Mouse (Mus musculus) left cerebral cortex, postnatal 14 days (tissue): ENCODE measurements at regions not wholly inside any gene's neighbourhood (a gene's known extent, or its start where the extent isn't known, plus 50 kb on each side); places are given as distances from the start of the nearest gene placed in this dataset.

Source experiments
- DNase-seq, 2 experiments: peaks; one replicate each; pipeline ENCODE4 v3.0.0; 2021 to 2022; ENCODE audit warnings: low spot score in 2 of 2, mixed read lengths in 1 of 2
- intact Hi-C: fragments of 180-260 bp; cut with DNase I; formaldehyde crosslinking; loops from one replicate; pipeline ENCODE4 v1.15.1; 2025

DNA sequence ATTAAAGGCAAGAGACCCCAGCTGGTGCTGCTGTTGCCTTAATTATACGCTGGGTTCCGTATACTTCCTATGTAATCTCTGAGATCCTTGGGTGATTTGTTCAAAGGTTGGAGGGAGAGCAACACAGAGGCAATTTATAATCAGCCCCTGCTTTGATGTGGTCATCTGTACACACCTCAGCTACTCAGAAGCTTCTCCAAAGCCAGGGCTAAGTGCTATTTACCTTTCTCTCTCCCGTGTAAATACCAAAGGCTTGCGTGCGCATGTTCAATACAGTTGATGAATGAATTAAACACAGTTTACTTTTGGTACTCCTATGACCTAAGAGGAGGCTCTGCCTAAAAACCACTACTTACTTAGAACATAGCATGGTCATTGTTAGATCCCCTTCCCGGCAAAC is 93.8 kb upstream of the Frmd6 start:
- intact Hi-C loops = no loop called here
- DNase-seq = no peak

- no peak for DNase-seq
- intact Hi-C loops = no loop called here
Observed at GRCm38 (mm10) chr12:70732591-70732990, 92.7 kb upstream of the Frmd6 start.

DNA sequence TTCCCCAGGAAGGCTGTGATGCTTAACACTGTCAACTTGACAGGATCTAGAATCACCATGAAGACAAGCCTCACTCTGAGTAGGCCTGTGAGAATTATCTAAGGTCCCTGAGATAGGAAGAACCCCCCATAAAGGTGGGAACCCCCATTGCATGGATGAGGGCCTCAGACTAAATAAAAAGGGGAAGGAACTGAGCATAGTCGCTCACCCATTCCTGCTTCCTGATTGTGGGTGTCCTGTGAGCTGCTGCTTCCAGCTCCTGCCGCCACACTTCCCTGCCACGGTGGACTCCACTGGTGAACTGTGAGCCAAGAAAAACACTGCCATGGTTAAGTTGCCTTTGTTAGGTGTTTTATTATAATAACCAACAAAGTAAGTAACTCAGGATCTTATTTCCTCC is 86.8 kb upstream of the Frmd6 start:
- DNase-seq = no peak

DNA sequence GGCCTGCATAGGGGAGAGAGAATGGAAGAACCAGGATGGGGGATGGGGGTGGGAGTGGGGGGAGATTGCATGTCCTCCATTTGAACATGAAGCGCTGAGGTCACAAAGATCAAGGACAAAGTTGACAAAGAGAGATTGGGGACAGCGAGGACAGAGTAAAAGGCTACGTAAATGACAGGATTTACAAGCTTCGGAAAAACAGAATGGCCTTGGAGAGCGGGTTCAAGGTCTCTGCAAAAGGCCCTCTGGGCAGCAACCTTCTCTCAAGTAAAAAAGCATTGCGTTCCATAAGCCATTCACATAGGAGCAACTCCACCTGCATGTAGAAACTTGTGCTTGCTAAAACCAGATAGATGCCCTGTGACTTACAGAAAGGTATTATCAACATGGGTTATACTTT is 86.0 kb upstream of the Frmd6 start:
- DNase-seq = no peak
- intact Hi-C loops = no loop called here

More for the DNA sequence above, 86.8 kb upstream of the Frmd6 start:
- intact Hi-C loops = no loop called here

DNA sequence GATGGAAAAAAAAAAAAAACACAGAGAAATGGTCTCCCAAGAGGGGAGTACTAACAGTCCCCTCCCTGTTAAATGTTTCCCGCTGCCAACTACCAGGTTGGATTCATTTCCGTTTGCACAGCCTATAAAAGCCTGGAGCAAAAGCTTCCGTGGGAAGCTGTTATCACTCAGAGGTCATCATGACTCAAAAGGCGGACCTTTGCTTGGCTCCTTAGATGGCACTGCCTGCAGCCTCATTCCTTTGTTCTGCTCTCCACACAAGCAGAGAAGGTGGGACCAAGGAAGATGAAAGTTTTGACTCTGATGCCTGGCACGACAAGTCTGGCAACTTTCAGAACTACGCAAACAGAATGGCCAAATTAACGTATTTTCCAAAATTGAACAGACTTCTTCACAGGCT is 85.5 kb upstream of the Frmd6 start:
- no peak for DNase-seq
- intact Hi-C loops = no loop called here

GRCm38 (mm10) chr12:70742836-70743235 is 82.5 kb upstream of the Frmd6 start:
- no peak for DNase-seq
- intact Hi-C loops = no loop called here

DNA sequence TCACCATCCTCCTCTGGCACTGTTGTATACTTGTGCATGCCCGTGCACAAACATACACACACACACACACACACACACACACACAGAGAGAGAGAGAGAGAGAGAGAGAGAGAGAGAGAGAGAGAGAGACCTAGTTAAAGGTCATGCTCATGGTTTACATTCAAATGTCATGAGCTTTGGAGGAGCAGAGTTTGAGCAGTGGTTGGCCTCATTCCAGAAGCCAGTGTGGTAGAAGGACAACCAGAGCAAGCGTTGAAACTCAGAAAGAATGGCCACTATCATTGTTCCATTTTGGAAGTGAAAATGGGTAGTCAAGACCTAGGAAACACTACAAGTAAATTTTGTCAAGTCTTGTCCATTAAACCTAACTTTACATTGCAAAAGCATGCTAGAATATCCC is 79.6 kb upstream of the Frmd6 start:
- no peak for DNase-seq
- intact Hi-C loops = no loop called here

DNA sequence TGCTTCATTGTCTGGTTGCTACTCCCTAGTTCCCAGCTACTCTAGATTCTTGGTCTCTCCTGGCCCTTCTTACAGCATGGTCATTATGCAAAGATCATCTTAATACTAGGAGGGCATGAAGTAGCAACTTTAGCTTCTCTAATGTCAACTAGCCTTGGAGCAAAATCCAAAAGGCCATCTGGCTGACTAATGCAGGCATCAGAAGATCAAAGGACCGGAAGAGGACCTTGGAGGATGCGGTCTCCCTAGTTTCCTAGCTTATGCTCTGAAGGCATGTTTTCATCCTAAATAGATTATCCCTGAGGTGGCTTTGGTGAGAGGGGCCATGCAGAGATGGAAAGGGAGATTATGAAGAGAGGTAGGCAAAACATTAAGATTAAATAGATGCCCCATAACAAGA is 75.7 kb upstream of the Frmd6 start:
- intact Hi-C loops = no loop called here
- no peak for DNase-seq

GRCm38 (mm10) chr12:70750651-70751578 is 74.4 kb upstream of the Frmd6 start:
- DNase-seq = no peak

GRCm38 (mm10) chr12:70752266-70752910 is 72.9 kb upstream of the Frmd6 start:
- intact Hi-C loops = no loop called here
- DNase-seq = peak; percentile 36 to 49

More at GRCm38 (mm10) chr12:70750651-70751578, 74.4 kb upstream of the Frmd6 start:
- intact Hi-C loops = no loop called here

GRCm38 (mm10) chr12:70752911-70753290 is 72.4 kb upstream of the Frmd6 start:
- DNase-seq = no peak
- intact Hi-C loops = no loop called here

- intact Hi-C loops = no loop called here
- DNase-seq = peak in 1 of 2 experiments; percentile 29
Observed at GRCm38 (mm10) chr12:70753458-70753857, 71.9 kb upstream of the Frmd6 start.

DNA sequence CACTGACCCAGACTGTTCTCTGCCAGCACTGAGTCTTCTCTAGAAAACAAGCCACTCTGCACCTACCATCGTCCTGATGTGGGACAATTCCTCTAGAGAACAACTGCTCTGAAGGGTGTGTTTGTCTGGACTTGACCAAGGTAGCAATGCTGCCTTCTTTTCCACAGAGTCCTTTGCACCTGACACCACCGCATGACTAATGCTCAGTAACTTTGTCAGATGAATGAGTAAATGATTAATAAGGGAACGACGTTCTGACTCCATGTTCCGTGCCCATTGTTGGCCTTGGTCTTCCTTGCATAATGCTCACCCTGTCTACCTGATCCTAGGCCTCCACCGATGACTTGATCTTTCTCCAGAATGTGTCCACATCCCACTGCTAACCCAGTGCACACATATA is 67.2 kb upstream of the Frmd6 start:
- no peak for DNase-seq

DNA sequence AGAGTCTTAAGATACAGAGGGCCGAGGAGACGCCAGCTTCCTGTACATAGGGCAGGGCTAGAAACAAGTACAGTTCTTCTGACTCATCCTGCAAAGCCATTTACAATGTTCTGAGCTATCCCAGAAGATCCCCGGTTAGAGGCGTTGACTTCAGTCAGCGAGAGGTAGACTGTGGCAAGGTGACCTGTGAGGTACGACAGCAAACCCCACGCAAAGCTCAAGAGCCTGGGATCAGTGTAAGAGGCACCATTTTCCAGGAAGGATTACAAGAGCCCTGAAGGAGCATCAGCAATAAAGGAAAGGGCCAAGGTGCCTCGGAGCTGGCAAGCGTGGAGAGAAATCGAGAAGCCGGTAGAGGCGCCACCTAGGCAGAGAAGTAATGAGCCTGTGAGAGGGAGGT is 61.8 kb upstream of the Frmd6 start:
- no peak for DNase-seq
- intact Hi-C loops = no loop called here

More for the DNA sequence above, 67.2 kb upstream of the Frmd6 start:
- intact Hi-C loops = no loop called here

- no peak for DNase-seq
- intact Hi-C loops = no loop called here
Observed at GRCm38 (mm10) chr12:70766319-70766718, 59.0 kb upstream of the Frmd6 start.

GRCm38 (mm10) chr12:70767959-70768358 is 57.4 kb upstream of the Frmd6 start:
- intact Hi-C loops = no loop called here
- DNase-seq = no peak

- intact Hi-C loops = no loop called here
- no peak for DNase-seq
Observed at GRCm38 (mm10) chr12:70768745-70769144, 56.6 kb upstream of the Frmd6 start.

DNA sequence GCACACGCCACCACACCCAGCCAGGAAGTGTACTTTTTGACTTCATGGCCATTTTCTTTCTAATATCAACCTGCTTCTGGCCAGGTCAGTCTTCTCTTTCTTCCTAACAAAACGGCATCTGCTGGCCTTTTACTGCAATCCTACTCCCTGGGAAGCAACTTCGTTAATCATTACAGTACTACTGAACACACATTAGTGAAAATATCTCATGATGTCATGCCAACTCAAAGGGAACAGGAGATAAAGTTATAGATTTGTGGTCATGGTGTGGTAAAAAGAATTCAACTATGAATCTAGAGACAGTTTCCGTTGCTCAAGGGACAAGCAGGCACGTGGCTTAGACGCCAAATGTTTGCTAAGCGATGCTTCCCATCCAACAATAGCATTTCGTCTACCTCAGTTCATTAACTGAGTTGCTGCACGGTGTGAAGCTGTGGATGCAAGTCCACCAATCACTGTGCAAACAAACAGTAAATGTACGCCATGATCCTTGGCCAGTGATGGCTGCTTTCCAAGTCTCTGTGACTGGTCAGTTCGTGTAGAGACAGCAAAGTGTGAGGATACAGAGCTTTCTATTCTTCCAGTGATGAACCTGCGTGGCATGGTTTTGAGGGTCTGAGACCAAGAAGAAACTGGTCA is 55.7 kb upstream of the Frmd6 start:
- intact Hi-C loops = no loop called here
- no peak for DNase-seq

GRCm38 (mm10) chr12:70774006-70774405 is 51.3 kb upstream of the Frmd6 start:
- DNase-seq = no peak
- intact Hi-C loops = no loop called here

DNA sequence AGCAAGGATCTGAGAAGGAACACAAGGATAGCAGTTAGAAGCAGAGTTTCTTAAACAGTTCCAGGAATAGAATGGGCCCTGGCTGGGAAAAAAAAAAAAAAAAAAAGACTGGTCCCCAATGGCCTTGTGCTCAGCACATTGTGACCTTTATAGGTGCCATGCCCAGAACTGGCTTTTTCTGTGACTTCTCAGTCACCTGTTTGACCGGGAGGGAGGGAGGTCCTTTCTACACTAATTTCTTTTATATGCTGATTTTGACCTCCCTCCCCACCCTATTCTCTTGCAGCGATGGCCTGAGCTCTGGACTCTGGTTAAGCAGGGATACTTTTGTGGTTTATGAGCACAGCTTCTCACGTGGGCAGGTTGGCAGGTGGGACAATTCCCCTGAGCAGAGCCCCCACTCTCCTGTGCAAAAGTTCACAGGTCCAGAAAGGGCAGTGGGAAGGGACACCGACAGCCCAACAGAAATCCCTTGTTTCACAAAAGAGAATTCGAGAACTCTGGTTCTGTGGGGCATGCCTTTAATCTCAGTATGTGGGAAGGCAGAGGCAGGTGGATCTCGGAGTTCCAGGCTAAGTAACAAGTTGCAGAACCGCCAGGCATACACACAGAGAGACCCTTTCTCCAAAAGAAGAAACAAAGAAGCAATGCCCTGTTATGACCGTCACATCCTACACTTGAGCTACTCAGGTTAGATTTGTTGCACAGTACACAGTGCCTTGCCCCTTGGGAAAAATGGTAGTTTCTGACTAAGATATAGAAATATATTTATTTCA is 50.3 kb upstream of the Frmd6 start:
- DNase-seq = no peak
- intact Hi-C loops = no loop called here
